Mouse (Mus musculus) embryo, embryonic 11 days (tissue): ENCODE measurements around the gene Sestd1.

Experiments
- DNase-seq: peaks from one replicate; pipeline ENCODE4 v3.0.0-alpha.2; 2015

Gene Sestd1

DNA sequence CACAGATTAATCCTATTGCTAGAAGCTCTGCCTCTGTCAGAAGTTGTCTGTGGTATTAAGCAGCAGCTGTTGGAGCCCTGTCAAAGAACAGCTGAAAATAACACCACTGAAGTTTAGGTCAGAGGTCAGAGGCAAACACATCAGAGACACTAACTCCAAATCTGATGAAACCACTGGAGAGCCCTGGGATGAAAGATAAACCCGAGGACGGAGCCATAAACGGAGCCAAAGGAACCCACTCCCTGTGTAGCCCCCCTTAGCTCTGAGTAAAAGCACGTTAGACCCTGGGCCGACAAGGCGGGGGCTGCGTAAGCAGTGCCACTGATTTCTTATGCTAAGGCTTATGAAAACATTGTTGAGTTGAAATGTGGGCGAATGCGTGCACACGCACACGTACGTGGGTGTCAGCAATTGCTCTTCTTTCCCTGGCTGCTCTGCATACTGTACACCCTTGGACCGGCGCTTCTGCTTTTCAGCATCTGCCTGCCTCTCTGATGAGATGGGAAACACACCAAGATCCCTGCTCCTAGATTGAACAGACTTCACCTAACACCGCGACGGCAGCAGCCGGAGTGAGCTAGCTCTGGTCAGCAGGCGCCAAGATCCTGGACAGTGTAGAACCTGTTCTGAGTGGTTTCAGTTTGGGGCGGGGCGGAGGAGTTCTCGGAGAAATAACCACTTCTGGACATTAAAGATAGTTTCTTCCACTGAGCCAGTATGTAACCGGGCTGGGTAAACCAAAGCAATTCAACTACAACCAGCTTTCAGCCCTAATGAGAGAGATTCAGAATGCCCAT lies 108.8 kb downstream of the Sestd1 start:
- DNase-seq, result peak; percentile 53

DNA sequence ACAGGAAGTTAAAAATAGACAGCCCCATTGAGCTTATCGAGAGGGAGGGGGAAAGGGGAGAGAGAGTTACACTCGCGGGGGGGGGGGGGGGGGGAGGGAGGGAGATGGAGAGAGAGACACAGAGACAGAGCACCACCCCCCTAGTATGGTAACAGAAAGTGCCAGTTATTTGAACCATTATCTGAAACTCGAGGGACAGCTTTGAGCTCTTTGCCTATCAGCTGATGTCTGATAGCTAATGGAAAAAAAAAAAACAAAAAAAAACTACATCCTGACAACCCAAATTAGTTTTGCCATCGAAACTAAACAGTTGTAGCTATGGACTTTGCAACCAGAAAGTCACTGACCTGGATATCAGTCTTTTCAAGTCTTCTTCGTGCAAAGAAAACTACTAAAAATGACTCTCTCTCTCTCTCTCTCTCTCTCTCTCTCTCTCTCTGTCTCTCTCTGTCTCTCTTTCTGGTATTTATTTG lies 109.7 kb downstream of the Sestd1 start, which contains the start of gene Ccdc141:
Ccdc141 (minus strand) TSS at position 4 of the 473 bp plus-strand sequence.
- DNase-seq, result no peak

DNA sequence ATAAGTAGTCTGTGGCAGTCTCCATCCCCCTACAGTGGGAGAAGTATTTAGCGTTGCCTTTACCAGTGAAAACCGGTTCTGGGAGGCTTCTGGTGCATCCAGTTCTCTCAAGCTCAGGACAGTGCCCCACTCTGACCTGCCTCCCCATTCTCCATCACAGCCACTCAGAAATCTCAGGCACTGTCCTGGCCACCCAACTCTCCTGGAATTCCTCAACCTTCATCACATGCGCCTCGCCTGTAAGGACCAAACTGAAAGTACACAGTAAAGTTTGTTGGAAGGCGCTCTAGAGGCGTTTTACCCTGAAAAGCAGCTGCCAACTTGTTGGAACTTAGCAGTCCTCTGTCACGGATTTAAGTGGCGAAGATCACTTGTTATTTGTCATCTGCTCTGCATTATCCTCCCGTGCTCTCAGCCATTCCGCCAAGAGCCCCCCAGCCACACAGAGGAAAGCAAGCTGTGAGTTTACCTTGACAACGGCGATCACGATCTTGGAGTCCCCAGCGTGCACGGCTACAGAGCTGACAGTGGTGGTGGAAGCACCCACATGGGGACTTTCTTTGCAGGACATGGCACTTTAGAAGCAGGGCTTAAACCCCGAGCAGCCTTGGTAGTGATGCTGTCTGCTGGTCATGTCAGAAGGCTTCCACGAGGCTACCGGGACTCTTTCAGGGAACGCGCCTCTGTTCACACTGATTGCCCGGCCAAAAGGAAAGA lies 110.3 kb downstream of the Sestd1 start:
- DNase-seq, result peak; percentile 69

DNA sequence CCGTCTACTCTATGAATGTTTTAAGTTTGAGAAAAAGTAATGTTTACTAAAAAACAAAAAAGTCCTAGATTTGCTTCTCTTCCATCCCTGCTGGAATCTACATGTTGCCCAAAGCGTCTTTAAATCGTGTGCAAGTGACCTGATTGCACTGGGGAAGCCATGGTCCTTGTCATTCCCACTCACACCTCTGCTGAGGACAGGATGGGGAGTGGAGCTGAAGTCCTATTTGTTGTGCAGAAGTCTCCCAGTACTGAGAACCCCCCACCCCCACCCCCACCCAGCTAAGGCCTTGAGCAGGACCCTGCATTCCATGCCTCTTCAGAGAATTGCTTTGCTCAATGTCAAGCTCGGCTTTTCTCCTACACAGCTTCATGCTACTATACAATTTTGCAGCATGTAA lies 111.2 kb downstream of the Sestd1 start:
- DNase-seq, result no peak

DNA sequence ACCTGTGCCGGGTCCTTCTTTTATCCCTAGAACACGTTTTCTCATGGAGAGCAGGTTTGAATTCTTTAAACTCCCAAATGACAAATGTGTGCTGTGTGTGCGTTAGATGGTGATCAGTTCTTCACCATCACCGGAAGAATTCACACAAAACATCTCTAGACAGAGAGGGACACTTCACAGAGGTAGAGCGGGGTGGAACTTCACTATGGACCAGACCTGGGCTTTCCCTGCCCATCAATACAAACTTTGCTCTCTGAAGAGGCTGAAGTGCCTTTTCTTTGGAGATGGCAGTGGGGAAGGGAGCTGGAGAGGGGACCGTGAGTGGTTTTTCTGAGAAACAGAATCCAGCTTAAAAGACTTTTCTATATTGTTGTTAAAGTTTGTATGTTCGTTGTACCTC lies 111.6 kb downstream of the Sestd1 start:
- DNase-seq, result no peak

DNA sequence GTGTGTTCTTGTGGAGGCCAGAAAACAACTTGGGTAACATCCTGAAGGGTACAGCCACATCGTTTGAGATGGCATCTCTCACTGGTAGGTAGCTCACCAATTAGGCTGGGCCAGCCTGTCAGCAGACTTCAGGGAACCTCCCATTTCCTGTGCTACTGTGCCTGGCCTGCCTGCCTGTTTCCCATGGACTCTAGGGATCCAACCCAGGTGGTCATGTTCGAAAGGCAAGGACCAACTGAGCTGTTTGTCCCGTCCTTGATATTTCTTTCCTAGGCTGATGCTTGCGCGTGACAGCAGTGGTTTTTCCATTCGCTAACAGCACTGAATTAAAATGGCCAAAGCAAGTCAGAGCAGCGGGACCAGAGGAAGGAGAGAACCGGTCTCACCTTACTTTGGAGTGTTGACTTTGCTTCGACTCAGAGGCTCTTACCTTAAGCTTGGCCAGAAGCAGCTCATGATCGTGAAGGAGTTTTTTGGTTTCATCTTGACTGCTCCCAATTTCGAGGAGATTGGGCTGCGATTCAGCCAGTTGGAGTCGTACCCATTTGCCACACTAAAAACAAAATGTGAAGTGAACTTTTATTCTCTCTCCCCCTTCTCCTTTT lies 112.2 kb downstream of the Sestd1 start:
- DNase-seq, result no peak

DNA sequence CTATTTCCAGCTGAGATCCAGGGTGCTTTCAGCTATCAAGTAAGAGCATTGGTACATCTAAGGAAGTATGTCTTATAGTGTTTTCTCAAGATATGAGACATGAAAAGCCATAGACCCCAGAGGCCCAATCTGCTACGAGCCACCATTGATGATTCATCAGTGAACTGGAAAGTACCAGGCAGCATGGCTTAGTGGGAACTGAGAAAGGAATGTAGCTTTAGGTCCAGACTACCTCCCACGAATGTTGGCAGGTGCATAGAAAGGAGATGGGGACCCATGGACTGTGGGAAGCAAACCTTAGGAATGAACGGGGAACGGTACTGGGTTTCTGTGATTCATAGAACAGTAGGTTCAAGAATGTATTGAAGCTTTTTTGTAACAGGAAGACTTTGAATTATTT lies 114.0 kb downstream of the Sestd1 start:
- DNase-seq, result no peak

DNA sequence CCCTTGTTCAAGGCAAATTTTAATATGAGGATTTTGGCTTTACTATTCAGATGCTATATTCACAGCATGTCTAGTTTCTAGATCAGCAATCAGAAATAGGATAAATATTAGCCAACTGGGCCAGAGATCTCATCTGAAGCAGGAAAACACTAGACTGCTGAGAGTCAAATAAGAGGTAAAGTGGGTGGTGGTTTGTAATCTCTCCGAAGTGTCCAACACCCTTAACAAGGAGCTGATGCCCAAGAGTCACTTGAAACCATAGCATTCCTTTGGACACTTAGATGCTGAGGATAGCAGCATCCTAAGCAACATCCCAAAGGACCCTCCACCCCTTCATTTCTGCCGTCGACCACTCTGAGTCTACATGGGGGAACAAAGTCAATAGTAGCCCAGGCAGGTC lies 115.7 kb downstream of the Sestd1 start:
- DNase-seq, result no peak

DNA sequence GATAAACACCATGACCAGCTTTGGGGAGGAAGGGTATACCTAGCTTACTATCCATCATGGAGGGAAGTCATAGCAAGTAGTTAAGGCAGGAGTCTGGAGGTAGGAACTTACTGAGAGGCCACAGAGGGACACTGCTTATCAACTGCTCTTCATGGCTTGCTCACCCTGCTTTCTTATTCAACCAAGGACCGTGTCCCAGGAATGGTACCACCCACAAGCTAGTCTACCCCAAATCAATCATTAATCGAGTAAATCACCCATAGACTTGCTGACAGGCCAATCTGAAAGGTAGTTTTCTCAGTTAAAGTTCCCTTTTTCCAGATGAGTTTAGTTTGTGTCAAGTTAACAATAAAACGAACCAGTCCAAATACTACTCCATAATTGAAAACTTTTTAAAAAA lies 117.0 kb downstream of the Sestd1 start:
- DNase-seq, result no peak

DNA sequence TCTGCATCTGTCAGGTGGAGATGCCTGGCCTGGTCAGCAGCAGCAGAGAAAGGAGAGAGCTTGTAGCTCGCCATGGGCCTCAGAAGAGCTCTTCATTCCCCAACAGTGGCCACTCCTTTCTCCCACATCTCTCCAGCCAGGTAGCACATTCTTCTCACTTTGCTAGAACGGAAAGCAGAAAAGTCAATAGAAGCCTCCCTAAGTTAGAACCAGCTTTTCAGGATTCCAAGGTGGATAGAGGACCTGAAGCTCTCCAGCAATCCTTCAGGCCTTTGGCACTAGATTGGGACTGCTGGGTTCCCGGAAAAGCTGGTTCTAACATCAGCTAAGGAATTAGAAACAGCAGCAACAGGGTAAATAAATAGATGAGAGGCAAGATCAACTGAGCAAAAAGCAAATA lies 118.3 kb downstream of the Sestd1 start:
- DNase-seq, result no peak

DNA sequence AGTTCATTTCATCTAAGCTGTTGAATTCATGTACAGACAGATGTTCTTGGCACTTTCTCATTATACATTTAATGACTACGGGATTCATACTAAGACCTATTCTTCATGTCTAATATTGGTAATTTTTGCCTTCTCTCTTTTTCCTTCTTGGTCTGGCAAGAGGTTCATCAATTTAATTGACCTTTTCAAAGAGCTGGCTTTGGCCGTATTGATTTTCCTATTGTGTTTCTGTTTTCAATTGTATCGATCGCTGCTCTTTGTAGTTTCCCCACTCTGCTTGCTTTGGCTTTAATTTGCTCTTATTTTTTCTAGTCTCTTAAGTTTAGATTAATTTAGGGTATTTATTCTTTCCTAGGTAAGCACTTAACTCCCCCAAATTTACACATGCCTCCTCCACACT lies 122.8 kb downstream of the Sestd1 start:
- no peak for DNase-seq

DNA sequence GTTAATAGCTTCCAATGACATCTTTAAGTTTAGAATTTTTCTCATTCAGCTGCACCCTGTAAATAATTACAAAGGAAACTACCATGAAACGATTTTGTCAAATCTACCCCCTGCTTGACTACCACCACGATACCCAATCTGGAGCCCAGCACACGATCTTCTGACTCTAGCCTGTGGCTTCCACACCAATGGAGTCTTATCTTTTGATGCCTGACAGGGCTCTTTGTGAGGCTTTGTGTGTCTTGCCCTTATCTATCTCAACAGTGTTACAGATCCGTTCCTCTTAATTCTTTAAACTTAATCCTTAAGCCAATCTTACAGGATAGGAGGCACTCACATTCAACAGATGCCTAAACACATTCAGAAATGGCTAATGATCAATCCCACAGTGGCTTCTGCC lies 126.3 kb downstream of the Sestd1 start:
- DNase-seq, result no peak

DNA sequence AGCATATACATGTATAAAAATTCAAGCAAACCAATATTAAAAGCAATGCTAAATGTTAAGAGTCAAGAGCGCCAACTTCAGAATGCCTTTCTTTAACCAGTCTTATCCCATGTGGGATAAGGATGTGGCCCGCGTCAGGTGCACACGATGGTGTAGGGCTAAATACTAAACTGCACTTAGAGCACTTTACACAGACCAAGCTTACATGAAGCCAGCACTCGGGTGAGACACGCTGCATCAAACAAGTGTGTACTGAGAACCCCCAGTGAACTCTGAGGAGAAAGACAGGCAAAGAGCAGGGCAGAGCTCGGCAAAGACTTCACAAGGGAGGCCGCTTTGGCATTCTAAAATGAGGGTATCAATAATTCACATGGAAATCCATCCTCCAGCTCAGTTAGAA lies 129.1 kb downstream of the Sestd1 start:
- no peak for DNase-seq

DNA sequence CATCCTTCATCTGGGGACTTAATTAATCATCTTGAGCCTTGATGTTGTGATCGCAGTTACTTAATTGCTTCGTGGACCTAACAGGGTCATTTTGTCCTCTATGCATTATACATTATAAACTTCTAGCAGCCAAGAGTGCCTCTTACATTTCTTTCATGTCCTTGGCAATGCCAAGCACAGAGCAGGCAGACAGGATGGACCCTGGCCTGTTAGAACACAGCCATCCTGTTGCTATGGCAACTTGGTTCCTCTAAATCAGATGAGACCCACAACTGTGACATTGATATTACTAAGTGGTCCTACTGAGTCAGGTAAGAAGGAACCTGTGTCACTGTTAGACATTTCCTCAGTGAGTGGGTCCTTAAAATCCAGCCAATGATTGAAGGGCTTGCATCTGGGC lies 130.8 kb downstream of the Sestd1 start:
- no peak for DNase-seq

DNA sequence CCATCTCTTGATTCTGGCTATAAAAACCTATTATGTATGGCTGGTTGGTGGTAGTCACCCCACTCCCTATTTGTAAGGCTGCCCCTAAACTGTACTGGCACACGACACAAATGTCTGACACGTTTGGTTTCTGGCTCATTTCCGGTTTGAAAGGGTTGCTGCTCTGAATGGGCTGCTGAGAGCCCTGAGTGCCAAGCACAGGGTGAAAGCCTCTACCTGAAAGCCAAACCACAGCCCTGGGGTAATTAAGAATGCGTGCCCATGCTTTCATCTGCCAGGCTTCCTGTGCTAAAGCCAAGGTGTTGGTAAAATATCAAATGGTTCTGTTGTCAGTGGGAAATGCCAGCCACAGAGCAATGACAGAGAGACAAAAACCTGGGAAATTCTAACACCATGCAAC lies 132.2 kb downstream of the Sestd1 start:
- no peak for DNase-seq

DNA sequence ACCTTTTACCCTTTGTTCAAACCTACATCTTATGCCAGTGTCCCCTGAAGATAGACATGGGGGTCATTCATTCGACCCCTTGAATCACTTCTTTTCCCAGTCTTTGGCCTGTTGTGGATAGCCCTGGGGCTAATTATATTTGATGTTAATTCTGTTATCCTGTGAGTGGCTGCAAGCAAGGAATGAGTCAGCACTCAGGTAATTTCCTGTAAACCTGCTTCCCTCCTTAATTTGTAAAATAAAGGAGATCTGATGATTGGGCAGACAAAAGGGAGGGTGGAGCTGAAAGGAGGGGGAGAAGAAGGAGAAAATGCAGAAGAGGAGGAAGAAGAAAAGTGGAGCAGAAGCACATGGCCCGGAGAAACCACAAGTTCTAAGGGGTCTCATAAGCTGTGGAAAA lies 133.4 kb downstream of the Sestd1 start:
- no peak for DNase-seq

DNA sequence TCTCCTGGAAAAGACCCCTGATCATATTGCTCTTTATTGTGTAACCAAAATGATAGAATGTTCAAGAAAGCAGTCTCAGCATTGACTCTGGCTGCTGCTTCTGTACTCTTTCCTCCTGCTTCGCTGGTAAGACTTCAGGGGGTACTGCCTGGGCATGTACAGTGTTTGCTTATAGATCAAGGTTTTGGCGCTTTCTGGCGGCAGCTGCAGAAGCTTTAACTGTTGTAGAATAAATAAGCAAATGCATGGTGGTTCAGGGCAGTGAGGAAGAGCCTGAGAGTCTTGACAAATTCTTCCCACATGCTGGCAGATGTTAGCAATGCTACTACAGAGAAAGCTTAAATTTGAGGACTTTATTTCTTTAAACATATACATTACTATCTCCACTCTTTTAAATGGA lies 134.1 kb downstream of the Sestd1 start:
- no peak for DNase-seq

DNA sequence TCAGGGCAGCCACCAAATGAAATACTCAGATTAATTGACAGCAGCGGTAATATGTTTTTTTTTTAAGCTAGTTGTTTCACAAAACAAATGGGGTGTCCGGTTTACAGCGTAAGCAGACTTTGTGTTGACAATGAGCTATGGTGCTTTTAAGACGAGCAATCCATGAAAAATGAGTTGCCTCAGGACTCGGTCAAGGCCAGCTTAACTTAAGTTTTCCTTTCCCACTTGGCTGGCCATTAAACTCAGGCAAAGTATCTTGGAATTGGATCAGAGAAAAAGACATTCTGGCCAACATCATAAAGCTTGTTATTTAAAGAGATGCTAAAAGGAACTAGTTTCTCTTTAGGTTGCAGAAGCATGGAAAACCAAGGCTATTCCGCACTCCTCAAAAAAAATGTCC lies 136.9 kb downstream of the Sestd1 start:
- no peak for DNase-seq

DNA sequence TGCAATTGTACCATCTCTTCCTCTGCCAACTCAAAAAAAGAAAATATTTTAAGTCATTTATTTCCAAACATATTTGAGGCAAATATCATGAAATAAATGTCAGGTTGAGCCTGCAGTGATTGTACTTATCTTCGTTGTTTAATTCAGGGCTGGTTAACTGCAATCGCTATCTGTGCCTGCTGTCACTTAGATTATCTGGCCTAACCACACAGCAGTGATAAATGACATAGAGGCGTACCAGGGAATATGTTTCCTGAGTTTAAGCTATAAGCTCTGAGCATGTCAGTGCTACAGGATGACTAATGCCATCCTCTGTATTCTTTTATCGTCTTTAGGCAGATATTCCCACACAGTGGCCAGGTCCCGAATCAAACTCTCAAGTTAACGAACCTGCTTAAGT lies 141.5 kb downstream of the Sestd1 start:
- DNase-seq, result no peak

DNA sequence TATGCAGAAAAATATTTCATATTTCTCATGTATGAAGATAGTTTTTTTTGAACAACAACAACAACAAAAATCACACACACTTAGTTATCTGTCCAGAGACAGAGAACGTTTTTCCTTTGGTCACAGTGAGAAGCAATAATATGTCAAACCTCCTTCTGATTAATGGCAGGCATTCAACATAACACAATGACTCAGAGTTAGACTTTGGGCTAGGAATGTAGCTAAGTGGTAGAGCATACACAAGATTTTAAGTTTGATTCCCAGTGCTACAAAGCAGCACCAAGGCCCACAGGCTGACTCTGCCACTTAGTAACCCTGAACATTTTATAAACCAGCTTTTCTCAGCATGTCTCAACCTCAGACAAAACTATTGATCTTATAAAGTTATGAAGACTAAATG lies 145.5 kb downstream of the Sestd1 start:
- DNase-seq, result no peak

DNA sequence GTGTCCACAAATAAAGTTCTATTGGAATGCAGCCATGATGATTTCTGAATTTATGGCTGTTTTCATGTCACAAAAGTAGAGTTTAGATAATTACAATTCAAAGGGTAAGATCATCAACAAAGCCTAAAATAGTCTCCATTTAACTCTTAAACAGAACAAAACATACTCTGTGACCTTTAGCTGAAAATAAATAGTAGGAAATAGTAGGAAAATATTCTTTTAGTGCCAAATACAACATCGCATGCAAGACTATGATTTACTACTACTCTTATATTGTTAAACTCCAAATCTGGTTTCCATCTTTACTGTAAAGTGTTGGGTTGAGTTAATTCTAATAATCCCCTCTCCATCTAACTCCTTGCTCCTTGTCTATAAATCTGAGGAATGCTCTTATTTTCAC lies 147.0 kb downstream of the Sestd1 start:
- no peak for DNase-seq
